Mouse (Mus musculus): ENCODE measurements at regions not wholly inside any gene's neighbourhood (a gene's known extent, or its start where the extent isn't known, plus 50 kb on each side); places are given as distances from the start of the nearest gene placed in this dataset.

GRCm38 (mm10) chr15:70765471-70765870, 3068.9 kb upstream of the Gm6569 start:
- no peak for DNase-seq (ENCODE audit: low spot score in 2 of 2)

Data from left cerebral cortex, adult 18-20 months (tissue).